Mouse (Mus musculus) heart, postnatal 25 days (tissue): Measurements from ENCODE around the gene Eml1. TPM values are rescaled to one million over a fixed set of nuclear protein-coding genes. Genes with fewer than 3 reads are reported as not detected.

ENCODE experiments used
- DNase-seq: peaks from one replicate; pipeline ENCODE4 v3.0.0; 2022; ENCODE audit warnings: low spot score
- intact Hi-C: fragments of 180-260 bp; cut with DNase I; formaldehyde crosslinking; loops from one replicate; pipeline ENCODE4 v1.15.1; 2025
- total RNA-seq, 2 experiments: library from RNA; stranded (reverse); gene quantifications; 2 replicates each; pipeline ENCODE4 v1.2.3; 2021

The Eml1 gene
- total RNA-seq, 2 experiments from 2014 or later: 76.4 to 78.6 TPM

DNA sequence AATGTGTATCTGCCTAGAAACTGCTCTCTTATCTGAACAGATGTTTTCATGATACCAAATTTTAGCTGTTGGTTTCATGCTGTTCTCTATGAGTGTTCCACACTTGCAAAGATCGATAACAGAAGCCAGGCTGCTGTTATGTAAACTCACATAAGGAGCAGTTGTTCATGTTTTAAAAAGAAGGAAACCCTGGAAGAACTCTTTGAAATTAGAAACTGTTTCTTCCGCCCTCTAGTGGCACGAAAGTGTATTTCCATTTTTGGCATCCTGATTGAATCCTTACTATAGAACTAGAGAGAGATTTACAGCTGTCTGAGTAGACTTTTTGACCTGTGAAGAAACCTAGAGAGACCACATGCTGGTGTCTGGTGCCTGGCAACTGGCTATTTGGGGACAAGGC is 140.3 kb downstream of the Eml1 start:
- intact Hi-C loops: no loop called here
- no peak for DNase-seq

DNA sequence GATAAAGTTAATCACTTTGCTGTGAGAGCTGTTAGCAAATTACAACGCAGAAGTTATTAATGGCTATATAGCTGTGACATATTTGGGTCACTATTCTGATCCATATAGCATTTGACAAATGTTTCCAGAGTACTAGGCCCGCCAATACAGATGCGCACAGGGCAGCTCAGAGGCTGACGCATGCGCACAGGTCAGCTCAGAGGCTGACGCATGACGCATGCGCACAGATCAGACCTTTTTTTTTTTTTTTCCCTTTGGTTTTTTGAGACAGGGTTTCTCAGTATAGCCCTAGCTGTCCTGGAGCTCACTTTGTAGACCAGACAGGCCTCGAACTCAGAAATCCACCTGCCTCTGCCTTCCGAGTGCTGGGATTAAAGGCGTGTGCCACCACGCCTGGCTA is 144.7 kb downstream of the Eml1 start:
- intact Hi-C loops: no loop called here
- no peak for DNase-seq

DNA sequence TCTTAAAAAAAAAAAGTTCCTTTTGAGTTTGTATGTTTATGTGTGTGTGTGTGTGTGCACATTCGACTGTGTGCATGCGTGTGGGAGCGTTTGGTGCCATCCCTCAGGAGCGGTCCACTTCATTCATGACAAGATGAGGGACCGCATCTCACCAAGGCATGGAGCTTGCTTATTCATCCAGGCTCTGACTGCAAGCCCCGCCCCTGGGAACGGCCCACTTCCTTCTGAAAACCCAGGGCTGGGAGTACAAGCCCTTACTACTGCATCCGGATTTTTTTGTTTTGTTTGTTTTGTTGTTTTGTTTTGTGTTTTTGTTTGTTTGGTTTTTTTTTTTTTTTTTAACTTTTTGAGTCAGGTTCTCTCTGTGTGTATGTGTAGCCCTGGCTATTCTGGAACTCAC is 148.6 kb downstream of the Eml1 start:
- DNase-seq: no peak
- intact Hi-C loops: no loop called here

DNA sequence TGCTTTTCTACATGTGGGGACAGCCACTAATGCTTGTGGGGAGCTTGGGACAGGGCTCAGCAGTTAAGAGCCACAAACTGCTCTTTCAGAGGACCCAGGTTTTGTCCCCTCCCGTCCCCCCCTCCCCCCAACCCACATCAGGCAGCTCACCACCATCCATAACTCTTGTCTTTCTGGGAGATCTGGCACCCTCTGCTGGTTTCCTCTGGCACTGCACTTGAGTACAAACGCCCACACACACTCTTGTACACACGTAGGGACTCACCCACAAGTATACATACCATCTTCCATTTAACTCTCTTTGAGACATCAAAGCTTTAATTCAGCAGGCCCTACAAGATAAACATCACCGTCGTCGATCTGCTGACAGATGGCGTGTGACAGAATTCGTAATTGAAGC is 158.5 kb downstream of the Eml1 start:
- intact Hi-C loops: no loop called here
- DNase-seq: no peak

DNA sequence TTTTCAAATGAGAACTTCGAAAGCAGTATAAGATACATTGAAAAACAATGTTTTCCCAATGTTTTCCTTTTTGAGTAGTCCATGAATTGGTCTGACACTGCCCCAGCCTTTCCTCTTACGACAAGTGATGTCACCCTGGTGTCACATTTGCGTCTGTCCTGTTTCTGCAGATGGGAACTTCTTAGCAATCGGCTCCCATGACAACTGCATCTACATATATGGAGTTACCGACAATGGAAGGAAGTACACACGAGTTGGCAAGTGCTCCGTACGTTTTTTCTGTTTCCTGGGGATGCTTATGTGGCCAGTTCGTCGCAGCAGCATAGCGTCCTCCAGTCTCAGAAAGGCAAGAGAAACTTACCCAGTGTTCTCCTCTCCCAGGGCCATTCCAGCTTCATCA is 163.7 kb downstream of the Eml1 start:
- intact Hi-C loops: loop anchor here (10.0 kb wide), 1 partner anchor 330 kb away; no protein-coding TSS in a partner anchor
- no peak for DNase-seq

DNA sequence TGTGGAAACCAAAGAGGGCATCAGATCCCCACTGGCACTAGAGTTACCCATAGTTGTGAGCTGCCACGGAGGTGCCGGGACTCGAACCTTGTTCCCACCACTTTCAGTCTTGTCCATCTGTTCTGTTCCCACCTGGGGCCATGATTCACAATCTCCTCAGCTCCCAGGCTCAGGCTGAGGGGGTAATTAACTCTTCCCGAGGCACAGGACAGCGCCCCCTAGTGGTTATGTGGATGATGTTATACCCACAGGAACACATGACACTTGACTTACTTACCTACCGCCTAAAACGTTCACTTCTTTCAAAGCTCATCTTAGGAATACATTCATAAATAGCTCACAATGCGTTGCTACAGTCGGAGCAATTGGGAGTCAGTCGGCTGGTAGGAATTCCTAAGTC is 165.7 kb downstream of the Eml1 start:
- no peak for DNase-seq
- intact Hi-C loops: loop anchor here (10.0 kb wide), 1 partner anchor 332 kb away; no protein-coding TSS in a partner anchor

DNA sequence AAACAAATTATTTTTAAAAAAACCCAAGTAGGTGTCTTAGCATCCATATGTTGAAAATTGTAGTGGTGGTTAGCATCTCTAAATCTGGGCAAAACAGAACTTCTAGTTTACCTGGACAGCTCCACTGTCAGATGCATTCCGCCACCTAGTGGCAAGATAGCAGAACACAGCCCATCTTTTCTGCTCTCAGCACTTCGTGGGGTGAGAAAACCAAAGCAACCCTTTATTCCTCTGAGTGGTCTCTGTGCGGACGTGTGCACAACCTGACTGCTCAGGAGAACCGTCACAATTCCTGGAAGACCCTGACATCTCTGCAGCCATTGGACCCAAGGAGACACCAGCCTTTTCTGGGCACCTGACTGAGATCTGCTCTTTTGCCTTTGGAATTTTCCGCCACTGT is 170.3 kb downstream of the Eml1 start:
- intact Hi-C loops: loop anchor here (5.0 kb wide), 1 partner anchor 221 kb away; no protein-coding TSS in a partner anchor
- DNase-seq: no peak

DNA sequence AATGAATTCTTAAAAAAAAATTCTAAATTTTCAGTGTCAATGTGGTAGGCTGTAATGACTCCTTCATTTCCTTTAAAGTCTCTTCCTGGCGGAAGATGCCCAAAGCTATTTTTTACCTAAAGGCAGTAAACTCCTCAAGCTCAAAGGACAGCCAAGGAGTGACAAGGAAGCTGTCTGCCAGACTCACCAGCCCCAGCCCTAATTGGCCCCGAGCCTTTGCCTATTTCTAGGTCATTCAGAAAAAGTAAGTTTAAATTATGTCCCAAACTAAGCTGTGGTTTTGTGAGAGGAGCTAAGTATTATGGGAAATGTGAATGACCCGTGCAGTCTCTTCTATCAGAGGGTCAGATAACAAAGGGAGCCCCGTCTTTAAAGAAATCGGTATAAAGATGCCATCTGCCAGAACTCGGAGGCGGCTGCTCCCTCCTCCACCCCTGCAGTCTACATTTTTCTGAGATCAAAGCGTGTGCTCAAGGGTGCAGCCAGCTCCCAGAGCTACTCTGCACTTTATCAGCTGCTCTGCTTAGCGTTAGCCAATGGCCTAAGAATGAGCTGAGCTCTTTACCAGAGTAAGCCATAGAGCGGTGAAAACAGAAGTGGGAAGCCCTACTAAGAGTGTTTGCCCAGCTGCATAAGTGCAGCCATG is 175.9 kb downstream of the Eml1 start:
- DNase-seq: no peak
- intact Hi-C loops: no loop called here

DNA sequence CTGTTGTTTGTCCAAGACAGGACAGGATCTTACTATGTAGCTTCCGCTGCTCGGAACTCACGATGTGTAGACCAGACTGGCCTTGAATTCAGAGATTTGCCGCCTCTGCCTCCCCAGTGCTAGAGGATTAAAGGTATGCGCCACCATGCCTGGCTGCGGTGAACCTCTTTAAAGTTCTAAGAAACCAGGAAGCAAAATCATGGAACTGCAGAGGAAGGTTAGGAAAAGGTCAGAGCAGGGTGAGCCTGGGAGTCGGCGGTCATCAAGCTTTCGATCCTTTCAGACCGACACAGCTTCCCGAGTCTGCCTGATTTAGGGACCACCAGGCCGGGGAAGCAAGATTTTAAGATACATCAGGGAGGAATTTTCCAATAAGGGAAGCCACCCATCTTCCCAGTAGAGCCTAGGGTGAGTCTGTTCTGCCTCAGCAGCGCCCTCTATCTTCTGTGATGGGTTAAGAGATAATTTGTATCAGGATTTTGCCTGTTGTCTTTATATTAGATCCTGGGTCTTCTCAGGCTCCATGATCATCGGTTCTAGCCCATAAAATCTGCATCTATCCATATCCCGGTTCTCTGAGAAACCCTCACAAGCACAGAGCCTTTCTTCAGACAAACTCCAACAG is 176.6 kb downstream of the Eml1 start:
- intact Hi-C loops: no loop called here
- DNase-seq: no peak

DNA sequence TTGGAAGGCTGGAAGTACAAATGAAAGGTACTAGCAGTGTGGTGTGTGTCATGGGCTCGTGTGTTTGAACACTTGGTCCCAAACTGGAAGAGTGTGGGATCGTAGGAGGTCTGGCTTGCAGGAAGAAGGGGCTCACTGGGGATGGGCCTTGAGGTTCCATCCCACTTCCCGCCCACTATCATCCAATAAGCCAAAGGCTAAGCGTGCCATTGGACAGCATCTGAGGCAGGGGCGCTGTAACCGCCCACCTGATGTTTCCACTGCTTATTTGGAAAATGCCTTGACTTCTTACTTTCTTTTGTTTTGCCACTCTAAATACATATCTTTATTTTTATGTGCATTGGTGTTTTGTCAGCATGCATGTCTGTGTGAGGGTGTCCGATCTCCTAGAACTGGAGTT is 181.0 kb downstream of the Eml1 start:
- DNase-seq: no peak
- intact Hi-C loops: loop anchor here (10.0 kb wide), 1 partner anchor 343 kb away; the partner anchor contains the start of genes Wars and Wdr25

DNA sequence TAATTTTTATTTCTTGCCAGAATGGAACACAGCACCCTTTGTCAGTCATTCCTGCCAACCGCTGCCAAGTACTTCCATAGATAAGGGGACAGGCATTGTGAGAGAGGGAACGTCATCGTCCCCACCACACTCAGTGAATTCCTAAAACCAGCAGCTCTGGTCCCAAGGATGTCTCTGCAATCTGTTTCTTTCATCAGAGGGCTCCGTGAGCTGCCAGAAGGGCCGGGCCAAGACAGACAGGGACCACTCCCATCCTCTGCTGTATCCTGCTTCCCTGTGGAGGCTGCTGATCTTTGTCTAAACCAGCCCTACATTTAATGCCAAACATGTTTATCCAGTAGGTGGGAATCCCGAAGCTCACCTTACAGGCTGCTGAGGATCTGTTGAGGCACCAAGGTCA is 182.3 kb downstream of the Eml1 start:
- intact Hi-C loops: loop anchor here (10.0 kb wide), 1 partner anchor 342 kb away; the partner anchor contains the start of genes Wars and Wdr25
- DNase-seq: peak; percentile 31

DNA sequence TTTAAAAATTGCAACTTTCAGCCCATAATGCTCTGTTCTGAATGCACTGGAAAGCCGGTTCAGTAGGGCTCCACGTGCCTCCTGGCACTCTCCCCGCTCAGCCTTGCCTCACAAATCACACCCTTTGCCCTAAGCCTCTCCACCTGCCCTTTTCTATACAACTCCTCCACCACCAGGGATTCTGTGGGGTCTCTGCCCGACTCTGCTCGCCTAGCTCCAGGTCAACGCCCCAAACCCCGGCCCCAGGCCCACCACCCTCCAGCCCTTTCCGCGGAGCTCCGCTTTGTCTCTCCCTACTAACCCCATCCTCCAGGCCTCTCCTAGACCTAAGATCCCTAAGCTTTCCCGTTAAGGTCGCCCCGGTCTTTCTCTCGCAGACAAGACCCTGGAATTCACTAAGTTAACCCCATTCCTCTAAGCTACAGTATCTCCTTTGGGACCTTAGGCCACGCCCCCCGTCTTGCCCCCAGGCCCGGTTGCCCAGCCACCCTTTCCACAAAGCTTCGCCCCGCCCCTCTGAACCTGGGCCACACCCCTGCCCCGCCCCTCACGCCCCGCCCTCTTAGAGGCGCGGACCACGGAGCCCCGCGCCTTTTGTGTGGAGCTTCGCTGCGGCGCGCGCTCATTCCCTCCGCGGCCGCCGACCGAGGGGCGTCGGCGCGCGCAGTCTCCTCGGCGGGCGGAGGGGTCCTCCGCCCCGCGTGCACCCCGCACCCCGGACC is 183.5 kb downstream of the Eml1 start, which contains the start of gene Evl:
Gene Evl, plus strand, starts transcription at position 601 of the 722 bp plus-strand sequence.
- peak; percentile 59 for DNase-seq
- intact Hi-C loops: loop anchor here (10.0 kb wide), 1 partner anchor 341 kb away; the partner anchor contains the start of genes Wars and Wdr25

DNA sequence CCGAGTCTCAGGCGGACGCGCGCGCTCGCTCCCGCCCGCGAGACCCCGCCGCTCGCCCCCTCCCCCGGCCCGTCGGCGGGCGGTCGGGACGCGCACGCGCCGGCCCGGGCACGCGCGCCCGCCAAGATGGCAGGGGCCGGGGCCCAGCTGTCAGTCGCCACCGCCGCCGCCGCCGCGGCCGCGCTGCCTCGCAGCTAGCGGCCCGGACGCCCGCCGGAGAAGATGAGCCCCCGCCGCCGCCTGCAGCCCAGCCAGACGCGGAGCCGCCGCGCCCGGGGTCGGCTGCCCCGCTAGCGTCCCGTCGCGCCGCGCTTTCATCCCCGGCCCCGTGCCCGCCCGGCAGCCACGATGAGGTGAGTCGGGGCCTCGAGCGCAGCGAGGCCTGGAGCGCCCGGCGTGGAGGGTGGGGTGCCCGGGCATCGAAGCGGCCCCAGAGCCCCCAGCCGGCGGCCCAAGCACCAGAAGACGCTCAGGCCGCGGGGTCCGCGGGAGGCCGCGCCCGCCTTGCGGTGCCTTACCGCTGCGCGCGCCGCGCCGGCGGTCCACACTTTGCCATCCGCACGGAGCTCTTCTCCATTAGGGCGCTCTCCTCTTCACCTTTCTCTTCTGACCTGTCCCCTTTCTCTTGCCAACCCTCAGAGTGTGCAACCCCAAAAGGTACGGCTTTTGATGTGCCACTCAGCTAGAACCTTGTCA is 184.3 kb downstream of the Eml1 start:
- peak; percentile 15 for DNase-seq
- intact Hi-C loops: loop anchor here (5.0 to 10.0 kb wide), 2 partner anchors 102 to 340 kb away; partner anchors contain the start of genes Wars and Wdr25

DNA sequence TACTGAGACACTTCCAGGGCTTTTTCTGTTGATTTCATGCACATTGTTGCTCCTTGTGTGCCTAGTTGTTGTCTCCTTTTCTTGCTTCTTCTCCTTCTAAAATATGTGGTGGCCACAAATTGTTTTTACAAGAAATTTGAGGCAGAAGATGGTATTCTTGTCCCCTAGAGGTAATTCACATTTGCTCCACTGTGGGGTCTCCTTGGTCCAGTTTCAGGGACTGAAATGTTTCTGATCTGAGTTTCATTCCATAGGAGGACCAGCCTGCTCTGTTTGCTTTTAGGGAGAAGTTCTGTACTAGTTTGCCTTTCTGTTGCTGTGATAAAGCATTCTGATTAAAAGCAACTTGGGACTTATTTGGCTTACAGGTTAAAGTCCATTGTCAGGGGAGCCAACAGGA is 187.4 kb downstream of the Eml1 start:
- intact Hi-C loops: loop anchor here (5.0 to 10.0 kb wide), 2 partner anchors 99 to 337 kb away; partner anchors contain the start of genes Wars and Wdr25
- no peak for DNase-seq

DNA sequence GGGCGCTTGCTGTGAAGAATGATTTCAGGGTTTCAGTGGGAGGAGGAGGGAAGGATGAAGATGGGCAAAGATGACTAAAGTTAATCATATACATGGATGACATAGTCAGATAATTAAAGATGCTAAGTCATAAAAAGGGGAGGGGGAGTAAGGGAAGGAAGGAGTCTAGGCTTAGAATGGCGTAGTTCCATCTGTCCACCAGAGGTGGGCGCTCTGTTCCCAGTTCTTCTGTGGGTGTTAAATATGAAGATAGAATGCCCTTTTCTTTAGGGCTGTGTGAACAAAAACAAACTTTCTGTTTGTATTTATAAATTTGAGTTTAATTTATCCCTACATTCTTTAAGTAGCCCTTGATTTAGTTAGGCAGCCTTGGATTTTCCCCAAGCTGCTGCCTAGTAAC is 192.5 kb downstream of the Eml1 start:
- intact Hi-C loops: loop anchor here (5.0 kb wide), 1 partner anchor 194 kb away; no protein-coding TSS in a partner anchor
- no peak for DNase-seq

DNA sequence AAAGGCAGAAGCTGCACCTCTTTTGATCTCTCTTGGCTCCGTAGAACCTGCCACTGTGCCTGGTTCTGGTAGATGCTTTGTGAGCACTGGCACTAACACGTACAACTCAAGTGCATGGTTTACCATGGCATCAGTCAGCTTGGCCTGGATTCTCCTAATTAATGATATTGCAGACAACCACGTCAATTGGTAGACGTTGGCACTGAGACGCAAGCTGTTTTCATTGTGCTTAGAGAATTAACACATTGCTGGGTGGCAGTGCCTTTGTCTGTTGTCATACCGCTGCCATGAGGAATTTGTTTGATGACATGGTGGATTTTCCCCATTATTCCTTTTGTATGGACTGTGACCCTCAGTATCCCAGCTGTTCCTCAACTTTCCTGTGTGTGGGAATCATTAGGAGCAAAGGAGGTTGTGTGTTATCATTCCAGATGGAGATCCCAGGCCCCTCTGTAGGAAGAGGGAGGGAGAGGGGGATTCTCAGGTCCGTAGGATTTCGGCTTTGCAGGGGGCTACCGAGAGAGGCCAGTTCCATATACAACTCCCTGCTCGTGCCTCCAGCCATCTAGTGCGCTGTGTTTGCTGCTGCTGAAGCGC is 194.3 kb downstream of the Eml1 start:
- intact Hi-C loops: loop anchor here (5.0 kb wide), 1 partner anchor 192 kb away; no protein-coding TSS in a partner anchor
- DNase-seq: no peak

DNA sequence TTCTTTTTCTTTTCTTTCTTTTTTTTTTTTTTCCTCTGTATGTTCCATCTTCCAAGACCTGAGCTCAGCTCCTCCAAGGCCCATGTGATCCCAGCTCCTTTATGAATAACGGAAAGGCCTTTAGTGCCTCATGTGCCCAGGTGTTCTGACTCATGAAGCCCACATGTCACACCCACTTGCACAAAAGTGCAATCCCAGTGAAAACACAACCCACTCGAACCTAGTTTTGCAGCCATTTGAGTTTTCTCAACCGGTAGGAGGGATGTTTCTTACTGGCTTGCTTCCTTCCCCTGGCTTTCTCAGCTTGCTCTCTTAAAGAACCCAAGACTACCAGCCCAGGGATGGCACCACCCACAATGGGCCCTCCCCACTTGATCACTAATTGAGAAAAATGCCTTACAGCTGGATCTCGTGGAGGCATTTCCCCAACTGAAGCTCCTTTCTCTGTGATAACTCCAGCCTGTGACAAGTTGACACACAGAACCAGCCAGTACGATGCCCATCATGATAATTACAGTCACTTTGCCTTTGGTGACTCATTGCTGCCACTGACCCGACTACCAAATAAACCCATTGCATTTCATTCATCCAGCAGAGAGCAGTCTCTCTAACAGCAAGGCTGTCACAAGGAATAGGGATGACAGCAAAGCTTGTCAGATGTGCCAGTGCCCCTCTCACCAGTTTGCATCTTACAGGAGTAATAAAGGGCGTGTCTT is 208.6 kb downstream of the Eml1 start:
- no peak for DNase-seq
- intact Hi-C loops: no loop called here

DNA sequence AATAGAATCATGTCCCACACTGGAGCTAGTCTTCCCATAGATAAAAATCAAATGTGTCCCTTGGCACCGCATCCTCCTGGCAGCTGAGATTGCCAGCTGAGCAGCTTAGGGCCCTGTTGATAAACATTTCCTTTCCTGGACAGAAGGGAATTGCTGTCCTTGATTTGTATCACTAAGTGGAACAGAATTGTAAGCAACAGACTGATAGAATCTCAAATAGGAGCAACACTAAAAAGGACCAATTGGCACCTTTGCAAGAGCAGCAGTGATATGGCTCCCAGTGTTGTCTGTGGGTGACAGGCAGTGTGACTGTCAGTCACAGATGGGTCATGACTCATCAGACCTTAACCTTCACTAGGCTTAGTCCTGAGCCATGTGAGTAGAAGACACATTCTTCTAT is 213.0 kb downstream of the Eml1 start:
- intact Hi-C loops: no loop called here
- DNase-seq: no peak
